Mouse (Mus musculus) neutrophil, adult 5-6 weeks (primary cell): ENCODE measurements around the gene Cwh43. TPM values are rescaled to one million over a fixed set of nuclear protein-coding genes. Genes with fewer than 3 reads are reported as not detected.
"Not testable (repeated sequence)": the region's sequence is repeated elsewhere in the genome, so short reads cannot be mapped to it uniquely, and the experiment has no call there.

Experiments
- ATAC-seq: fragments of 151-379, 151-347 bp; 2 replicates; pipeline ENCODE4 v1.8.0; 2017; ENCODE audit warnings: mild to moderate bottlenecking, moderate TSS enrichment; ENCODE audit not compliant: insufficient number of reproducible peaks, poor library complexity, low FRiP score, severe bottlenecking; ENCODE audit errors: extremely low read depth
- total RNA-seq: library from RNA; stranded (forward); fragments of 200-1000 nt; gene quantifications from 2 replicates; pipeline ENCODE4 v1.2.3, GENCODE M21; 2017

The Cwh43 gene
- total RNA-seq, 1 experiment from 2014 or later, result not detected

DNA sequence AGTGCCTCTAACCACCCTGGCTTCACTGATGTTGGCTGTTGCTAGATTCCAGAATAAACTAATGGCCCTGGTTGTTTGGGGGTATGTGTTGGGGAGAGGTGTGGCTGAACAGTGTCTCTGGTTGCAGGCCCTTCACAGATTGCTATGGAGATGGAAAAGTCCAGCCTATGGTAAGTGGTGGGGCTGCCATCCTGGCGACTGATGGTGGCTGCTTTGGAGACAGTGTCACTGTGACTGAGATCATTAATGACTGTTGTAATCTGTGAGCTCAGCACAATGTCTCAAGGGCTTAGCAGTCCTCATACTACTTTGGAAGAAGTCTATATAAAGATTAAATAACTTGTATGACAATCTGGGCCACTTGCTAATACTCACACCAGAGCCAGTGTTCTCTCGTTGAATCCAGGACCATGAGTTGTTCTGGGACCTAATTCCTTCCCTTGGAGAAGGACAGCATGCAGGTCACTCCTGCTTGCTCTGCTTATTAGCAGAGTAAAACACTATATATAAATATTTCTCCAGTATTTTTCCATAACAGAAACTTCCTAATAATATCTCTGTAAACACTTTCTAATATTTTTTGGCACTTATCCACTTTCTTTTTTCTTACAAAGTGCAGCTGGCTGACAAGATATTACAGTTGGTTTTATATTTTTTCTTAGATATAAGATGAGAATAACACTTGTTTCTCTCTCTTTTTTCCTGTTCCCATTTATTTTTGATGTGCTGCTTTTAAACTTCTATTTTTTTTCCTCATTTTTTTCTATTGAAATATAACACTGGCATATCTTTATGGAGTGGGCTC is 48.8 kb downstream of the Cwh43 start:
- ATAC-seq, result no peak

DNA sequence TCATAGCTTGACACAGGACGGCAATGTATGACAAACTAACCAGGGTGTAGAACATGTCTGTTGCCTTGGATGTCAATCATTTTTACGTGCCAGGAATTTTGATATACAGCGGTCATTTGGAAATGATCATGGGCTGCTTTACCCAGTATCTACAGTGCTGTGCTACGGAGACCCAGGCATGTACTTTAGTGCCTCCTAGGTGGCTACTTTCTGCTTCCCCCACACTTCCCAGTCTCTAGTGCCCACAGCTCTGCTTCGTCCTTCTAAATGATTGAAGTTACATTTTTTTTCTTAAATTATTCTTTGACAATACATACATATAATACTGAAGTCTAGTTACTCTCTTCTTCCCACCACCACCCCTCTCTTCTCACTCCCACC is 49.4 kb downstream of the Cwh43 start:
- no peak for ATAC-seq

DNA sequence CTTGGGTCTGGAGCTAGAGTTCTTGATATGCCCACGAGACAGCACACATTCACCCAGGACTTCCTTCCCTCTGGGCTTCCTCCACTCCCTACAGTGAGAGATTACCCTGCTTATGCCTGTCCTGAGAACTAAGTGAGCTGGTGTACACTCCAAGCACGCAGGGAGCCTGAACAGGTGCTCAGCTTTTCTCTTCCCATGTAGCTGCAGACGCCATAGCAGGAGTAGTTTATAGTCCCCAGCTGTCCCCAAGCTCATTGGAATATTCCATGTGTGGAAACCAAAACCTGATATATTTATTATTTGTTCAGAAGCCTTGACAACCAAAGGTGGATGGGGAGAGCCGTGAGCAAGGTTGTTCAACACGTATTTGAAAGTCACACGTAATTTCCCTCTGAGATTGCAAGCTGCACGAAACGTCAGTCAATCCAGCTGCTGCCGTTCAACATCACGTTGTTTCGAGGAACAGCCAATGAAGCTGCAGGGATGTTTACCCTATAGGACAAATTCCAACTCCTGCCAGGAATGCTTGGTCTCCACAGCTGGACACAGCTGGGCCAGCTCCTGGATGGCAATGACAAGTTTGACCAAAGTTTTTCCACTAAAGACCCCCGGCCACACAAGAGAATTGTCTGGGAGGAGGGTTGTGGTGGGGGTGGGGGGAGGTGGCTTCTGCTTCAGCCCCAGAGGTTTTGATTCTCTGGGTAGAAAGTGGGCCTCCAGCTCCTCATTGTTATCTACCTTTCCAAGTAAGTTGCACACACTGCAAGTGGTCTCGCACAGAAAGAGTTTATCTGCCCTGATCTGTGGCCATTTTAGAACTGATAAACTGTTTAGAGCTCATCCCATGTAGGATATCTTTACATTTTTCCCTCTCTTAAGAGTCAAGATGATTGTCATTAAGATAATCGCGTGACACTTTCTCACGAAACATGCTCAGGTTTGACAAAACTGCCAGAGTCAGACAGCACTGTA is 62.9 kb downstream of the Cwh43 start:
- ATAC-seq, result no peak

DNA sequence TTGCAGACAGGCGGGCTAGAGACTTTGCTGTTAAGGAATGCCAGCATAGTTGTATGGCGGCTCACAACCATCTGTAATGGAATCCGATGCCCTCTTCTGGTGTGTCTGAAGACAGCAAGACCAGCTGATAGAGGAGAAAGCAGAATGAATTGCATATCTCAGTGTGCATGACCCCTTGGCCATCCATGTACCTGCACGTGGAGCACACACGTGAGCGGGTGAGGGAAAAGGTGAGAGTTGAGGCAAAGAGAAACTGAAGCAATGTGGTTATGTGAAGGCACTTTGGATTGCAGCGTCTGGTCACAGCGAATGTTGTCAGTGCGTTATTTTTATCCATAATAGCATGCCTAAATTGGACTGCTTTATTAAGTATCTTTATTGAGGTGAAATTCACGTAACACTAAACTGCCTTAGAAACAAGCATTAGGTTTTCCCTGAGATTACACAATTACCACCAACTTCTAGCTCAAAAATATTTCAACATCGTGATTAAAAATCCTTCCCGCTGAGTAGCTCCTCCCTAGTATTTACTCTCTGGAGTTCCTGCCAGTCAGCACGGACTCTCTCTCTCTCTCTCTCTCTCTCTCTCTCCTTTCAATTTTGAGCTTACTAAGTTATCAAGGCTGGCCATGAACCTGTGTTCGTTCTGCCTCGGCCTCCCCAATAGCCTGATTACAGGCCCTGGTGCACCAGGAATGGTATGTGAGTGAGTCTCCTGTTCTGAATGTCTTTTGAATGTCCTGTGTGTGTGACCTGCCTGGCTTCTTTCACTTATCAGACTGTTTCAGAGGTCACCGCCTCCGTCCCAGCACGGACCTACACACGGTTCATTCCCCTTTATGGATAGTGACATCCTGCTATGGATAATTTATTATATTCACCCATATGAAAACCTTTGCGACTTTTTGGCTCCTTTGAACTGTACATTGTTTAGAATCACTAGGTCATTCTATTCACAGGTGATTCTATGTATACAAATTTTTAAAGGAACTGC is 68.8 kb downstream of the Cwh43 start:
- ATAC-seq, result no peak

DNA sequence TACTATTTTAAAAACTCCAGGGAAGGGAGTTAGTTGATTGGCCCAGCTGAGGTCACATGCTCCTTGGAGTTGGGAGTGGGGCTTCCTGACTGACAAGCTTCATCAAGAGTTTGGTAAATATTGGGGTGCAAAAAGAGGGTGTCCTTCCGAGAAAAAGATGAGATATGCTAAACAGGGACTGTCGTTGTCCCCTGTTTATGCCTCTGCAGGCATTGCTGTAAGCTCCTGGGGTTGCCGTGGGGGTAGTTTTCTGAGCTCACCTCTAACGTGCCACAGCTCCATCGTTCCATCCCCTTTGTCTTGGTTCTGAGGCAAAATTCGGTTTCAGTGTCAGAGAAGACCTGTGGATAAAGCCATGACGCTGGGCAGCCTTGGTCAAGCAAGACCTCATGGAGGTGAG is 74.8 kb downstream of the Cwh43 start, which contains the start of gene Dcun1d4:
Gene Dcun1d4, plus strand, starts transcription at position 301 of the 400 bp plus-strand sequence.
- no peak for ATAC-seq

DNA sequence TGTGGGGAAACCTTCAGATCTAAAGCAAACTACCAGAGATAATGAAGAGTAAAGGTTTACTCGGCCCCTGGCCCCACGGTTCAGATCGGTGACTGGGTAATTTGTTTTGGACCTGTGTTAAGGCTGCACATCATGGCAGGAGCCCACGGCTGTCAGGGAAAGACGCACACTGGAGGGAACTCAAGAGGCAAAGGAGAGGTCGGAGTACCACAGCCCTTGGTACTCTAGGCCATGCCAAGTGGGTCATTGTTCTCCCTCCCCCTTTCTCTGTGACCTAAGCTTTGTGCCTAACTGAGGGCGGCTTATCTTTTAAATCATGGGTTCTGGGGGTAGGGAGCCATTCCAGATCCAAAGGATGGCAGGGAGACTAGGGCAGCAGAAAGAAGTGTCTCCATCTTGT is 75.5 kb downstream of the Cwh43 start:
- ATAC-seq, result no peak

DNA sequence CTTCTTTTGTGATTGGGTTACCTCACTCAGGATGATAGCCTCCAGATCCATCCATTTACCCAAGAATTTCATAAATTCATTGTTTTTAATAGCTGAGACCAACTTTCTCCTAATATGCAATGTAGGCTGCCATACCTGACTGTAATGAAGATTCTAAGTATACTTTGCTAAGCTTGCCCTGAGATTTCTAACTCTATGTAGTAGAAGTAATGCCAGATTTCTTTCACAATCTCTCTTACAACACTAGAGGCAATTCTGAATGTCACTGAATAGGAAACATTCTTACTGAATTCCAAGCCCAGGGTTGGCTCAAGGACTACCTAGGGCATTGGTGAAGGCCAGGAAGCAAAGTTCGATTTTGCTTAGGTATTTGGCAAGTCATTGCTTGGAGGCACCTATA is 76.5 kb downstream of the Cwh43 start:
- ATAC-seq, result not testable (repeated sequence)

DNA sequence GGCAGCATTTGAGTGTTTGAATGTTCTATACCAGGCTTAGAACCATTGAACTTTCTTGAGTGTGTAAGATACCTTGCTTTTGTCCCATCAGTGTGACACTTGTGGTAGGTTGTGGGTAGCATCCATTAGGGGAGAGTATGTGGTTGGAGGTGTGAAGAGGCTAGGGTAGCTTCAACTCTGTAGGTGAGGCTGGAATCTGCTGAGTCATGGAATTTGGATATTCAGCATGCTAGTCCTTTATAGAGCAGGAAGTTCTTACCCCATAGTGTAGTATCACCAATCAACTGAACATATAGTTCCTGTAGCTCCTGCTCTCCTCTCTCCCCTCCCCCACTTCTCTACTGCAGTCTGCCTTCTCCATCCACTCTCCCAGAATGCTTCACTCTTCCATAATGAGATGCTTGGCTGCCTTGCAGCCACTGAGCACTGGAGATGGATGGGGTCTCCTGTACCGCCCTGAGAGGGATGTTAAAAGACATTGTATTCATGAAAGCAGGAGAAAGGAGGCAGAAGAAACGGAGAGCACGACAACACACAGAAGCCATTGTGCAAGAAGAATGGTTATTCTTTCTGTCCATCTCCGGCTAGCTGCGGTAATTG is 78.2 kb downstream of the Cwh43 start:
- ATAC-seq, result no peak

DNA sequence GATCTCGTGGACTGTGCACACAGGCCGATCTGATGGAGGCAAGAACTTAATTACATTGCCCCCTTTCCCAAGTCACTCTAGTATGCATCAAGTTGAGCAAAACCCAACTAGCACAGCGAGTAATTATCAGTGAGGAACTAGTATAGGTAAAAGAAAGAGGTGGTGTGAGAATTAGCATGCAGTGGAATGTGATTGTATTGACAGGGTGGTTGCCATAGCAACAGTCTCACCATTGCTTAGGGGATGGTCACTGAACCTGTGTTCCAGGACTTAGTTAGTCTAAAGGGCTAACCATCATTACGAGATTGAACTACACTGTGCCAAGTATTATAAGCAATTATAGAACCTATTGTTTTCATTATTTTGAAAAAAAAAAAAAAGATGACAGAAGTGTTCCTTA is 80.6 kb downstream of the Cwh43 start:
- ATAC-seq, result no peak

DNA sequence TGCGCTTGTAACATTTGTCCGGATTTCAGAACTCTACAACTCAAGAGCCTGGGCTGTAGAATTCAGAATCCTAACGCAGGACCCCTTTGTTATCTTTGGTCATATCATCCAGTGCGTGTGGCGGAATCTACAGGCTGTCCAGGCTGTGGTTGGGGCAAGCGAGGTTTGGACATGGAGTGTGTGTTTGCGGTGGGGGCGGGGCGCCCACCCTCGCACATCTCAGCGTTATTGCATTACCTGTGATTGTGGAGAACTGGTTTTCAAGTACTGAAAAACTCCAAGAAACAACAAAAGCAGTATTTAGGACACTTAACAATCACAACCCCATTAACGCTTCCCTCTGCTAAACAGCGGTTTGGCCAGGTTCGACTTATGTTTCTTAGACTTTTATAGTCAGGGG is 84.0 kb downstream of the Cwh43 start:
- ATAC-seq, result no peak

DNA sequence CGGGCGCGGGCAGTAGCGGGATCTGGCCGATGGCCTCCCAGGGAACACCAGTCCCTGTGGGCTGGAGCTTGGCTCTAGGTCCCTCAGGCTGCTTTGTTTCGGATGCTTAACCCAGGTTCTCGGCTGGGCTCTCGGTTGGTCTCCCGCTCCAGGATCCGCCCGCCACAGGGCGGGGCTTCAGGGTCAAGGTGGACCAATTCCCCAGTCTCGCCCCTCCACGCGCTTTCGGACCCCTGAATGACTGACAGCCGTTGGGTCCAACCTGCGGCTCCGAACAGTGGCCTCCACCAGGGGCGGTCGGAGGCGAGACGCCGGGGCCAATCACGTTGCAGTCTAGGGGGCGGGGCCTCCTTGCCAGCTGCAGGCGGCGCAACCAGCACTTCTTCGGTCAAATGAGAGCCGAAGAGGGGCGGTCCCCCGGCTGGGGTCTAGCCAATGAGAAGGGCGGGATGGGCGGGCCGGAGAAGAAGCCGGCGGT is 84.8 kb downstream of the Cwh43 start:
- peak; percentile 94 for ATAC-seq

DNA sequence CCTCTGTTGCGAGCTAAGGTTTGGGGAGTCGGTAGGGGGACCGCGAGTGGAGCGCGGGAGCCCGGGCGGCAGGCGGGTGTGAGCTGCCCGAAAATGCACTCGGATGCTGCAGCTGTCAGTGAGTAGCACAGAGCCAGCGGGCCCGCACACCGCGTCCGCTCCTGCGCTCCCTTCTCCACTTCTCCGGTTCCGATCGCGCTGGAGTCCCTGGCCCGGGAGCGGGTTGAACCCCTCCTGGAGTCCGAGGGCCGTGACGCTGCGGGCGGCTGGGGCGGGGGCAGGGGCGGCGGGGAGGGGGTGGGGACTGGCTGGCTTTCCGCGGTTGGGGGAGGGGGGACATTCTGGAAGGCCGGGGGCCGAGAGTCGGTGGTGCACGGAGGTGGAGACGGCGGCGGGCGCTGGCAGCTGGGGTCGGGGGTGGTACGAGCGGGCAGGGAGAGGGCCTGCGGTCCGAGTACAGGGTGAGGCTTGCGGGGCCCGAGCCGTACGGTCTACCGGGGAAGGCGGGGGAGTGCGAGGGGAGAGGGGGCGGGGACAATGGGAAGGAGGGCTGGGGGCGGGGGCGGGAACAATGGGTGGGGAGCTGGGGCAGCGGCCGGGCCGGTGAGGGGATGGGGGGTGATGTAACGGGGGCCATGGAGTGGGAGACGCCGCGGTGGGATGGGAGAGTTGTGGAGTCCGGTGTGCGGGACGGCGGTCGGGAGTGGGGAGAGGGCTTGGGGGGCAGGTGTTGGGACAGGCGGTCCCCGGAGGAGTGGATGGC is 85.4 kb downstream of the Cwh43 start:
- ATAC-seq, result no peak

DNA sequence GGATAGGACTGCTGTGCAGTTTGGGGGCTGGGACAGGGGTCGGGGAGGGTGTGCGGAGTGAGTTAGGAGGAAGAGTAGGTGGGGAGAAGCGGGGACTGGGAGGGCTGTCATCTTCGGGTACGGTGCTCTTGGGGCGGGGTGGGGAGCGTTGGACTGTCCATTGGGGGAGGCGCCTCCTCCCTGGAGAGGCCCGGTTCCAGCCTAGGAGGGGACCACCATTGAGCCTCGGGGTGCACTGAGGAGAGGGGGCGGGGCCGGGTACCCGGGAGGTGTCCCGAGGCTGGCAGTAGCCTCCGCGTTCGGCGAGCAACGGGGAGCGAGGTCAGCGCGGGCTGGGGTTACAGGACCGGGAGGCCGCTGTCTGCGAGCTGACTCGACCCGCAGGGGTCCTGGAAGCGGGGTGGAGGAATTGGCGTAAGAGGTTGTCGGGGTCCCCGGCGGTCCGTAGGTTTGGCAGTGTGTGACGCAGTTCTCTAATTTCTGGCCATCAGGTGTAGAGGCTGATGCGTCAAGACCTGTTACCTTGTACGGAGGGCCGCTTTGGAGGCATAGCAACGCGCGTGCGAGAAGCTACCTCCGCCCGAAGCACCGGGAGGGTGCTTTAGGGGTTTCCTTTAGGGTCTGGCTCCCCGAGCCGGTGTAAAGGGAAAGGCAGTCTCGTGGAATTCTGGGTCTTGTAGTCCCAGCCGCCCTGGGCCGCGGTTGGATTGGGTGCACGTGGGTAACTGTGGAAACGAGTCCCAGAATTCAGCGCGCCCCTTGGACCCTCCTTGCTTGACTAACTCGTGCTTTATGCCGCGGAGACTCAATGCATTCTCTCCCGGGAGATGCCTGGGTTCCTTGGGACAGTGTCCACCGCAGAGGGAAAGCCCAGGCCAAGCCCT is 86.2 kb downstream of the Cwh43 start:
- peak; percentile 34 for ATAC-seq

DNA sequence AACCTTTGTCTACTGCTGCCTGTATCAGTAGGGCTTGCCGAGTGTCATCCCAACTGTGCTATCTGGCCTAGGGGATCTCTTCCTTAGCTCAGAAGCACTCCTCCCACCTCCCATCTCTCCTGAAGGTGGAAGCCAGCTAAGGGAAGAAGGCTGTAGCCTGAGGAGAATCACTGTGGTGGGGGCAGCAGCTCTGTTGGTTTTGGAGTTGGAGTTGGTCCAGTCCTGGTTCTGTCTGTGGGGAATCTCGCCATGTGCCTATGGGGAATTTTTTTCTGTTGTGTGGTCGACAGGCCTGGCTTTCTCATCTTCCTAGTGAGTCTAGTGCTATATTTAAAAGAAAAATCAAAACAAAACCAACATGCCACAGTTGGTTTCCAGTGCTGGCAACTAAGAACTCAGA is 91.5 kb downstream of the Cwh43 start:
- ATAC-seq, result no peak

DNA sequence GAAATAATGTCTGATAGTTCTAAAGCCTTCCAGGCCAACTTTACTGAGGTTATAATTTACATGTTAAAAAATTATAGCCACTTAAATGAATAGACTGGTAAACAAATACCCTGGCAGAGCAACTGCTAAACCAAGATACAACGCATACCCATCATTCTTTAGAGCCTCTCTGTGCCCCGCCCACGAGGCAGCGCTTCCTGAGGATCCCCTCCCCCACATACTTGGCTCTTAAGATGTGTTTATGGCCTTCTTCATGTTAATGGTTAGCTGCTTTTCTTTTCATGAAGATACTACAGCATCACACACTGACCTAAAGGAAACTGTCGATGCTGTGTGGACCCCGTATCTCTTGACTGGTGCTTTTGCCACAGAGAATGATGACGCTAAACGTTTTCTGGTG is 92.7 kb downstream of the Cwh43 start:
- ATAC-seq, result no peak

DNA sequence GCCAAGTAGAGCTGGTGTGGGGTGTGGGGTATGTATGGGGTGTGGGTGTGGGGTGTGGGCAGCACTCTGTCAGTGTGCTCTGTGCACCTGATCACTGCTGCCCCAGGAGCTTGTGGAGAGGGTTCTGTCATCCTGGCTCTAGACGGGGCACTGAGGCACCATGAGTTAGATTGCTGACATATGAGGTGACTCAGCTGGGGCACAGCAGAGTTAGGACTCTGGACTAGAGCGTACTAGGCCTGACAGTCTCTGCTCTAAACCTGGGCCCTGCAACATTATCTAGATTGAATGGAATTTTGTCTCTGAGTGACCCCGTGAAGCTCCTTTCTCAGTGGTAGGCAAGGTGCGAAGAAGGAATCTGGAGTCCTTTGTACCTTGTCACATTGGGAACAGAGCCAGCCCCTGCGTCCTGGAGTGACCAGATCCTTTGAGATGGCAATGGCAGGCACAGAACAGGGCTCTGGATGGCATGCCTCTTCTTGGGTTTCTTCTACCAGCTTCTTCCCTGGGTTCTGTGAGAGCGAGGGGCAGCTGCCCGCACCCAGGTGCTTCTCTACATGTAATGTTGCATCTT is 95.1 kb downstream of the Cwh43 start:
- ATAC-seq, result no peak
